Mouse (Mus musculus) C2C12 (cell line): ENCODE results near the gene Trim37. TPM values are rescaled to one million over a fixed set of nuclear protein-coding genes. Genes with fewer than 3 reads are reported as not detected.

Source experiments
- H3K27me3 ChIP-seq: one replicate; pipeline ENCODE4 v1.6.1; 2011; ENCODE audit not compliant: control insufficient read depth, insufficient read depth, insufficient read length
- H3K36me3 ChIP-seq: one replicate; pipeline ENCODE4 v1.6.1; 2011; ENCODE audit not compliant: control insufficient read depth, insufficient read depth
- H3K4me3 ChIP-seq: one replicate; pipeline ENCODE4 v1.5.1; 2011; ENCODE audit warnings: mild to moderate bottlenecking, control low read depth; ENCODE audit not compliant: poor library complexity, insufficient read depth, severe bottlenecking
- H3K79me2 ChIP-seq: one replicate; pipeline ENCODE4 v1.6.1; 2011; ENCODE audit not compliant: control insufficient read depth, insufficient read depth
- H3K79me3 ChIP-seq: one replicate; pipeline ENCODE4 v1.6.1; 2011; ENCODE audit warnings: low read depth, control low read depth
- H3ac ChIP-seq: one replicate; pipeline ENCODE3; 2011; ENCODE audit warnings: low read depth; ENCODE audit not compliant: control insufficient read depth, insufficient read length
- CEBPB ChIP-seq: IDR thresholded peaks from one replicate; pipeline ENCODE4 v1.6.1; 2011; ENCODE audit warnings: low read depth, mild to moderate bottlenecking, control low read depth, moderate library complexity
- CTCF ChIP-seq: IDR thresholded peaks from one replicate; pipeline ENCODE4 v1.5.1; 2011; ENCODE audit not compliant: control insufficient read depth, insufficient read depth, insufficient read length
- FOSL1 ChIP-seq: IDR thresholded peaks from one replicate; pipeline ENCODE4 v1.8.0; 2011; ENCODE audit warnings: mild to moderate bottlenecking, low read length; ENCODE audit not compliant: poor library complexity, insufficient read depth, severe bottlenecking
- MAX ChIP-seq: IDR thresholded peaks from one replicate; pipeline ENCODE4 v1.6.1; 2011; ENCODE audit warnings: mild to moderate bottlenecking, control low read depth
- MYOD1 ChIP-seq: IDR thresholded peaks from one replicate; pipeline ENCODE4 v1.6.1; 2011; ENCODE audit warnings: low read depth; ENCODE audit not compliant: control insufficient read depth, insufficient read length
- MYOG ChIP-seq: IDR thresholded peaks from one replicate; pipeline ENCODE4 v1.6.1; 2011; ENCODE audit not compliant: control insufficient read depth, insufficient read length; ENCODE audit errors: extremely low read depth
- USF1 ChIP-seq: IDR thresholded peaks from one replicate; pipeline ENCODE4 v1.6.1; 2011; ENCODE audit warnings: low read depth, mild to moderate bottlenecking, control low read depth, moderate library complexity
- microRNA-seq: library from miRNA; unstranded; fragments of <30 nt; microRNA quantifications from one replicate; pipeline ENCODE4, GENCODE M21; 2019; ENCODE audit warnings: borderline microRNAs expressed
- polyA plus RNA-seq: library from polyadenylated mRNA; unstranded; fragments of >200 nt; fragmentation: generic; extraction: Trizol; gene quantifications from one replicate; pipeline ENCODE4 v1.2.1, GENCODE M21; 2012; ENCODE audit warnings: missing spikeins

Trim37 gene
- polyA plus RNA-seq, 1 experiment: 11.2 TPM

GRCm38 (mm10) chr11:87266246-87266645, 139.4 kb downstream of the Trim37 start:
- TF ChIP-seq CTCF: no peak
- TF ChIP-seq CEBPB: no peak
- no peak for TF ChIP-seq USF1
- no peak for TF ChIP-seq FOSL1
- TF ChIP-seq MAX: no peak
- TF ChIP-seq MYOG: no peak
- TF ChIP-seq MYOD1: no peak
- H3K79me3 ChIP-seq: no peaks in the 10 kb centered on the region
- H3K79me2 ChIP-seq: no peaks in the 10 kb centered on the region
- H3ac ChIP-seq: no peak overlapping the region
- H3K36me3 ChIP-seq: no peaks in the 10 kb centered on the region
- no peak overlapping the region for H3K4me3 ChIP-seq
- no peaks in the 10 kb centered on the region for H3K27me3 ChIP-seq

- H3K27me3 ChIP-seq: no peaks in the 10 kb centered on the region
- H3K79me3 ChIP-seq: no peaks in the 10 kb centered on the region
- no peaks in the 10 kb centered on the region for H3K79me2 ChIP-seq
- TF ChIP-seq CTCF: no peak
- TF ChIP-seq MYOG: no peak
- no peak for TF ChIP-seq CEBPB
- no peak for TF ChIP-seq FOSL1
- TF ChIP-seq MYOD1: no peak
- no peak for TF ChIP-seq MAX
- no peak overlapping the region for H3ac ChIP-seq
- H3K36me3 ChIP-seq: no peaks in the 10 kb centered on the region
- no peak overlapping the region for H3K4me3 ChIP-seq
Measured at GRCm38 (mm10) chr11:87268803-87269202, 141.9 kb downstream of the Trim37 start.

Small RNA genes lying within 50 kb of the gene (microRNA-seq; reads per million reads assigned to microRNA genes)
- 366 reads per million, percentile 81 among the genes with 10 or more reads in this experiment for gene Mir301

Other genes starting within 250 kb of the Trim37 start
- 0.14 TPM for gene Ypel2, start 133.4 kb upstream of the Trim37 start, polyA plus RNA-seq
- 7.7 TPM for gene Gdpd1, start 53.0 kb upstream of the Trim37 start, polyA plus RNA-seq
- gene Smg8, start 40.3 kb upstream of the Trim37 start, polyA plus RNA-seq: 14.4 TPM
- 18.8 TPM for gene Prr11, start 18.4 kb upstream of the Trim37 start, polyA plus RNA-seq
- gene Ska2, start 17.8 kb upstream of the Trim37 start, polyA plus RNA-seq: 15.1 TPM
- 0.59 TPM for gene Ppm1e, start 231.9 kb downstream of the Trim37 start, polyA plus RNA-seq